Mouse (Mus musculus) spleen, adult 2 months (tissue): ENCODE measurements around the gene Srm. TPM values are rescaled to one million over a fixed set of nuclear protein-coding genes. Genes with fewer than 3 reads are reported as not detected.

Experiments
- DNase-seq, 2 experiments: peaks; one replicate each; pipeline versions ENCODE4 v3.0.0 to v3.0.0-alpha.2; 2012 to 2021; ENCODE audit warnings: low spot score in 2 of 2, low read depth in 1 of 2
- H3K27ac ChIP-seq: fragments of 200-500 bp; 2 replicates; pipeline ENCODE4 v1.5.1; 2012; ENCODE audit warnings: low read length, inconsistent platforms; ENCODE audit not compliant: insufficient read depth
- H3K27me3 ChIP-seq: fragments of 200-500 bp; 2 replicates; pipeline ENCODE4 v1.6.1; 2012; ENCODE audit warnings: mild to moderate bottlenecking, moderate library complexity, low read length, inconsistent platforms; ENCODE audit not compliant: control insufficient read depth, insufficient read depth
- H3K36me3 ChIP-seq: fragments of 200-500 bp; 2 replicates; pipeline ENCODE4 v1.6.1; 2012; ENCODE audit warnings: mild to moderate bottlenecking, low read length, inconsistent platforms; ENCODE audit not compliant: control insufficient read depth, insufficient read depth
- H3K4me1 ChIP-seq: fragments of 200-500 bp; 2 replicates; pipeline ENCODE4 v1.6.1; 2011; ENCODE audit warnings: inconsistent platforms; ENCODE audit not compliant: control insufficient read depth, insufficient read depth, insufficient read length
- H3K4me3 ChIP-seq: fragments of 200-500 bp; 2 replicates; pipeline ENCODE4 v1.5.1; 2011; ENCODE audit warnings: mild to moderate bottlenecking, inconsistent platforms; ENCODE audit not compliant: insufficient read depth, insufficient read length; ENCODE audit errors: extremely low read depth
- CTCF ChIP-seq: fragments of 200-500 bp; IDR thresholded peaks from 2 replicates; pipeline ENCODE4 v1.5.1; 2011; ENCODE audit warnings: mild to moderate bottlenecking, inconsistent platforms; ENCODE audit not compliant: insufficient read depth, insufficient read length, insufficient replicate concordance; ENCODE audit errors: extremely low read depth
- POLR2A ChIP-seq: fragments of 200-500 bp; IDR thresholded peaks from 2 replicates; pipeline ENCODE4 v1.6.1; 2011; ENCODE audit warnings: low read depth, low read length, inconsistent platforms
- WGBS: fragments of 180-500 bp; shearing (Covaris S2); methylation state at CpG from one replicate; pipeline ENCODE4 v1.1.7; 2018; 5-methylcytosine and 5-hydroxymethylcytosine counted together
- polyA plus RNA-seq: library from polyadenylated mRNA; depleted of rRNA; stranded (reverse); fragments of >200 nt; gene quantifications from 2 replicates; pipeline ENCODE4 v1.2.3, GENCODE M21; 2012

Srm gene
- polyA plus RNA-seq, 1 experiment: 55.7 TPM

DNA sequence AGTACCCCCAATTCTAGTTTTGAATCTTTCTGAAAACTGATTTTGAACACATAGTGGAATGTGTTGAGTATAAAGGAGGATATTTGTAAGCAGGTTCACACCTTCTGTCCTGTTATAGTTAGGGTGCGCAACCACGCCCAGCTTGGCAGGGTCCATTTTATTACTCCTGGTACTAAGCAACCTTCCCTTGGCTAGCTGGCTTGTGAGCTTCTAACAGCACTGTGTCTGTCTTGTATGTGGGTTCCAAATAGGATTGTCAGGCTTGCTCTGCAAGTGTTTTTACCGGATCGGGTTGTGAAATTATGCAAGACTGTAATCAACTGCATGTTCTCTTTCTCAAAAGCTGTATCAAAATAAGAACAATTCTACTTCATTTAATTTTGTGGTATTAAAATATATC lies 31.2 kb downstream of the Srm start:
- TF ChIP-seq POLR2A (no peak), CTCF (no peak)
- no peaks in the 10 kb centered on the region for H3K27me3 ChIP-seq
- peaks cover 47% of the 10 kb centered on the region for H3K36me3 ChIP-seq
- H3K27ac ChIP-seq: no peak overlapping the region
- H3K4me3 ChIP-seq: no peak overlapping the region
- 93% methylated on average over 4 of the region's 4 CpGs for WGBS
- peaks cover 3% of the 10 kb centered on the region; the same call in 1 of the 2 replicates for H3K4me1 ChIP-seq
- no peak for DNase-seq

DNA sequence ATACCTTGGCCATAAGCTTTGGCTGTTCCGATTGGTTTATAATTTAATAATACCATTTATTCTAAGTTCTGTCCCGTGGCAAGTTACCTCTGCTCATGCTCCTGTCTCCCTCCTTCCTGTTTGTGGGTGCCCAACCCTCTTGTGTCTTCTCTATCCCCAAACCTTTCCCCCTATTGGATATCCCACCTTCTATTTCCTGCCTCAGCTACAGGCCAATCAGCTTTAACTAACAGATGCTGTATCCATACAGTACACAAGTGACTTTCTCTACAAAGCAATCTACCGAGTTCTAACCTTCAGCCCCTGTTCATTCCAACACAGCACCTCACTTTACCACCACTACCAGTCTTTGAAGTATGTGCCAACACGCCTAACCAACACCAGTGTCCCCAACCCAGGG lies 32.3 kb downstream of the Srm start:
- H3K27me3 ChIP-seq: no peaks in the 10 kb centered on the region
- 74% methylated on average over 4 of the region's 4 CpGs for WGBS
- DNase-seq: no peak

DNA sequence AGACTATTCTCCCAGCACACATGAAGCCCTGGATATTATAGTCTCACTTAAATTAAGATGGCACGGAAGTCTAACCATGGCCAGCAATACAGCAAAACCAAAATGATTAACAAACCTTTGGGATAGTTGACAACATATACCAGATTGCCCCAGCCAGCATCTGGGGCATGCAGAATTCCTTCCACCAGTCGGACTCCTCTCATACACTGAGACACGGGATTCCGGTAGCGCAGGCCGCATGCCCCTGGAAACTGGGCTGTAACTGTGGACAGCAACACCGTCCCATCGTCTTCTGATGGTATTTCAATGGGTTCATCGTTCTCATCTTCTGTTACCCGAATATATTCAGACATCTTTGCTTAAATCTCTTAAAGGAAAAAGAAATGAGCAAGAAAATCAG lies 33.7 kb downstream of the Srm start:
- Histone ChIP-seq H3K27me3 (no peaks in the 10 kb centered on the region), H3K4me3 (no peak overlapping the region), H3K36me3 (peaks cover 28% of the 10 kb centered on the region), H3K4me1 (peaks cover 3% of the 10 kb centered on the region; the same call in 1 of the 2 replicates), H3K27ac (no peak overlapping the region)
- no peak for DNase-seq
- TF ChIP-seq CTCF (no peak), POLR2A (no peak)
- WGBS: 90% methylated on average over 10 of the region's 10 CpGs

More for the DNA sequence above, 32.3 kb downstream of the Srm start:
- TF ChIP-seq POLR2A (no peak), CTCF (no peak)
- Histone ChIP-seq H3K27ac (no peak overlapping the region), H3K4me1 (peaks cover 3% of the 10 kb centered on the region; the same call in 1 of the 2 replicates), H3K4me3 (no peak overlapping the region), H3K36me3 (peaks cover 41% of the 10 kb centered on the region)

DNA sequence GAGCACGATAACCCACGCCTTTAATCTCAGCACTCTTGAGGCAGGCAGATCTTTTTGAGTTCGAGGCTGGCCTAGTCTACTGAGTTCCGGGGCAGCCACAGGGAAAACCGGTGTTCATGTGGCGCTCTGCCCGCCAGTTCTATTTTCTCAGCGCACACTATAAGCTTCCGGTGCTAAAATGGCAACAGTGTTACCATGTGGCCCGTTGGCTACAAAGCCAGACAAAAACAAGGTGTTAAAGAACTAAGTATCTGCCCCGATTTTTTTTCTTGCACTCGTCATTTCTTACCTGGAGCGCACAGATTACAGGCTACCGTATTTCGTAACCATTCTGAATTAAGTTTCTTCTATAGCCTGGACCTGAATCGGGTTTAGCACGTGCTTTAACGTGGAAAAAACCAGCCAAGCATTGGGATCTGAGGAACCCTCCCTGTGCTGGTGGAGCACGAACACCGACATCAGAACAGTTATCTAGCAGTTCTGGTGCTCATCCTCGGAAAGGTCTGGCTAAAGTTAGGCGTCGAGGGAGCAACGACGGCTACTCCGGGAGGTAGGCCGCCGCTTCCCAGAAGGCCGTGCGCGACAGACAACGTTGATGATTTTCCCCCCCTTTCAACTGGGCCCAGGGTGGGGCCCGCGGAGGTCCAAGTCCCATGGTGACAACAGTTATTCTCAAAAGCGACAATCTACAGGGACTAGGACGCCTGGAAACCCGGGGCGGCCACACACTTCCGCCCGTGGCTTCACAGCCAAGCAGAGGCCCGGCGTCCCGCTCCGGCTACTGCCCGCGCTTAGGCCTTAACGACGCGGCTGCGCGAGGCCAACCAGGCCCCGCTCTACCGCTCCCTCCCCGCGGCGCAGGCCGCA lies 34.7 kb downstream of the Srm start:
- peak overlapping the region; percentile 97 for H3K4me3 ChIP-seq
- H3K27ac ChIP-seq: peak overlapping the region; percentile 97
- H3K4me1 ChIP-seq: peaks cover 3% of the 10 kb centered on the region; the same call in 1 of the 2 replicates
- peaks cover 23% of the 10 kb centered on the region for H3K36me3 ChIP-seq
- WGBS: under 1% methylated on average over 57 of the region's 57 CpGs
- H3K27me3 ChIP-seq: no peaks in the 10 kb centered on the region
- no peak for TF ChIP-seq POLR2A
- no peak for TF ChIP-seq CTCF
- DNase-seq: peak; percentile 31 to 40

DNA sequence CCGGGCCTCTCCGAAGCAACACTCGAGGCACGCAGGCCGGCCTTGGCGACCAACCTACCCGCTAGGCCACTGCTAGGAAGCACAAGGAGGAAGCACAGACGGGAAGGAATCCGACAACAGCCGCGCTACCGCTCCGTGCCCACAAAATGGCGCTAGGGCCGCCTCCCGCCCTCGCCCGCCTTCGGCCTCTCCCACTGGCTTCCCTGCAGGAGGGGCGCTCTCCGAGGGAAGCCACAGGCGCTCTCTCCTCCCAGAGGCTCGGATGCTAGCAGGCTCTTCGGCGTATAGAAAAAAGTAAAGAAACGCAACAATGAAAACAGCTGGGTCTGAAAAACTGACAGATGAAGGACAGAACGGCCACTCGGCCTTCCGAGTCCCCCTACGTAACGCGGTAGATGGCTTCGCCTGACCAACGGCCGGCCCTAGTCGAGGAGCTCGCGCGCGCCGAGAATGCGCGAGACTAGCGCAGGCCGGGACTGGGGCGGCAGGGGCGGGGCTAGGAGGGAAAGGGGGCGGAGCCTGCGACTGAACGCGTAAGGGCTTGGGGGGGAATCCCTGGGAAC lies 35.4 kb downstream of the Srm start, which contains the start of gene Tardbp:
Gene Tardbp (minus strand): TSS at position 397 of the 563 bp plus-strand sequence.
- Histone ChIP-seq H3K4me1 (peaks cover 3% of the 10 kb centered on the region; the same call in 1 of the 2 replicates), H3K27me3 (no peaks in the 10 kb centered on the region), H3K27ac (peak within 1 kb of the TSS; percentile 97), H3K4me3 (peak within 1 kb of the TSS; percentile 97), H3K36me3 (peaks cover 19% of the 10 kb centered on the region)
- under 1% methylated on average over 51 of the region's 51 CpGs for WGBS
- DNase-seq: peak; percentile 92 to 97
- TF ChIP-seq CTCF: no peak
- peak; percentile 97 for TF ChIP-seq POLR2A

DNA sequence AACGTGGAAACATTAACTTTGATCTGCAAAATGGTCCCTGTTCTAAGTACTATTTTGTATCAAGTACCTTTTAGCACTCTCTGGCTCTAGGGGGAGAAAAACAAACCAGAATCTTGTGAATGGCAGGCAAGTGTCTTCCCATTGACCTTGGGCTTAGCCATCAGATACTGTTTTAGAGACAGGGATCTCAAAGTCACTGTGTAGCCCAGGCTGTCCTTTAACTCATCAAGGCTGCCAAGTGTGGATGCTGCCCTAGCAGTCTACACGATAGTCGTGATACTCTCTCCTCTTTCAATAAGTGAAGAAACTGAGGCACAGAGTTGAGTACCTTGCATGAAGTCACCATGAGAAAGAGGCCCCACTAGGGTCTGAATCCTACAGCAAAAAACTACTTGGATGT lies 35.9 kb downstream of the Srm start:
- H3K27ac ChIP-seq: no peak overlapping the region
- peaks cover 16% of the 10 kb centered on the region for H3K36me3 ChIP-seq
- H3K4me3 ChIP-seq: no peak overlapping the region

More for the DNA sequence above, 35.9 kb downstream of the Srm start:
- no peak for DNase-seq
- no peak for TF ChIP-seq POLR2A
- no peak for TF ChIP-seq CTCF
- WGBS: 63% methylated on average over 3 of the region's 3 CpGs
- peaks cover 3% of the 10 kb centered on the region; the same call in 1 of the 2 replicates for H3K4me1 ChIP-seq
- H3K27me3 ChIP-seq: no peaks in the 10 kb centered on the region
